Mouse (Mus musculus) small intestine, adult 2 months (tissue): ENCODE data around the gene Robo1. TPM values are rescaled to one million over a fixed set of nuclear protein-coding genes. Genes with fewer than 3 reads are reported as not detected.

Experiments
- H3K27ac ChIP-seq: fragments of 200-500 bp; 2 replicates; pipeline ENCODE4 v1.5.1; 2012; ENCODE audit warnings: low read depth, low read length, control low read depth, inconsistent platforms; ENCODE audit not compliant: insufficient read depth
- H3K27me3 ChIP-seq: fragments of 200-500 bp; 2 replicates; pipeline ENCODE4 v1.6.1; 2012; ENCODE audit warnings: mild to moderate bottlenecking, moderate library complexity, low read length, inconsistent platforms; ENCODE audit not compliant: control insufficient read depth, insufficient read depth
- H3K36me3 ChIP-seq: fragments of 200-500 bp; 2 replicates; pipeline ENCODE4 v1.6.1; 2012; ENCODE audit warnings: mild to moderate bottlenecking, low read length, control low read depth, inconsistent platforms; ENCODE audit not compliant: control insufficient read depth, insufficient read depth
- H3K4me1 ChIP-seq: fragments of 200-500 bp; 2 replicates; pipeline ENCODE4 v1.6.1; 2012; ENCODE audit warnings: low read length, inconsistent platforms, mixed read lengths; ENCODE audit not compliant: control insufficient read depth, insufficient read depth, insufficient read length
- H3K4me3 ChIP-seq: fragments of 200-500 bp; 2 replicates; pipeline ENCODE4 v1.5.1; 2012; ENCODE audit warnings: low read depth, mild to moderate bottlenecking, control low read depth, inconsistent platforms, low read length, moderate library complexity
- CTCF ChIP-seq: fragments of 200-500 bp; IDR thresholded peaks from 2 replicates; pipeline ENCODE4 v1.5.1; 2012; ENCODE audit warnings: low read depth, mild to moderate bottlenecking, control low read depth, inconsistent platforms, low read length, moderate library complexity, mixed read lengths; ENCODE audit not compliant: insufficient replicate concordance, insufficient read length; ENCODE audit errors: extremely low read depth
- POLR2A ChIP-seq: fragments of 200-500 bp; IDR thresholded peaks from 2 replicates; pipeline ENCODE4 v1.6.1; 2012; ENCODE audit warnings: low read depth, mild to moderate bottlenecking, control low read depth, inconsistent platforms, low read length, moderate library complexity
- WGBS: fragments of 180-500 bp; shearing (Covaris S2); methylation state at CpG from one replicate; pipeline ENCODE4 v1.1.7; 2018; 5-methylcytosine and 5-hydroxymethylcytosine counted together
- polyA plus RNA-seq: library from polyadenylated mRNA; depleted of rRNA; stranded (reverse); fragments of >200 nt; gene quantifications from 2 replicates; pipeline ENCODE4 v1.2.3, GENCODE M21; 2012

Gene Robo1
- polyA plus RNA-seq, 1 experiment, result 0.81 TPM

GRCm38 (mm10) chr16:72993189-72993588 is 685.1 kb downstream of the Robo1 start:
- H3K4me1 ChIP-seq, result no peaks in the 10 kb centered on the region

GRCm38 (mm10) chr16:72993594-72993993 is 685.5 kb downstream of the Robo1 start:
- Histone ChIP-seq H3K4me1 (no peaks in the 10 kb centered on the region), H3K27me3 (no peaks in the 10 kb centered on the region), H3K36me3 (no peaks in the 10 kb centered on the region), H3K4me3 (no peak overlapping the region), H3K27ac (no peak overlapping the region)
- 30% methylated on average over 10 of the region's 10 CpGs for WGBS
- no peak for TF ChIP-seq POLR2A
- TF ChIP-seq CTCF, result no peak

More at GRCm38 (mm10) chr16:72993189-72993588, 685.1 kb downstream of the Robo1 start:
- H3K27ac ChIP-seq, result no peak overlapping the region
- WGBS, result 19% methylated on average over 8 of the region's 8 CpGs
- H3K27me3 ChIP-seq, result no peaks in the 10 kb centered on the region
- TF ChIP-seq CTCF, result no peak
- TF ChIP-seq POLR2A, result no peak
- no peaks in the 10 kb centered on the region for H3K36me3 ChIP-seq
- H3K4me3 ChIP-seq, result no peak overlapping the region

DNA sequence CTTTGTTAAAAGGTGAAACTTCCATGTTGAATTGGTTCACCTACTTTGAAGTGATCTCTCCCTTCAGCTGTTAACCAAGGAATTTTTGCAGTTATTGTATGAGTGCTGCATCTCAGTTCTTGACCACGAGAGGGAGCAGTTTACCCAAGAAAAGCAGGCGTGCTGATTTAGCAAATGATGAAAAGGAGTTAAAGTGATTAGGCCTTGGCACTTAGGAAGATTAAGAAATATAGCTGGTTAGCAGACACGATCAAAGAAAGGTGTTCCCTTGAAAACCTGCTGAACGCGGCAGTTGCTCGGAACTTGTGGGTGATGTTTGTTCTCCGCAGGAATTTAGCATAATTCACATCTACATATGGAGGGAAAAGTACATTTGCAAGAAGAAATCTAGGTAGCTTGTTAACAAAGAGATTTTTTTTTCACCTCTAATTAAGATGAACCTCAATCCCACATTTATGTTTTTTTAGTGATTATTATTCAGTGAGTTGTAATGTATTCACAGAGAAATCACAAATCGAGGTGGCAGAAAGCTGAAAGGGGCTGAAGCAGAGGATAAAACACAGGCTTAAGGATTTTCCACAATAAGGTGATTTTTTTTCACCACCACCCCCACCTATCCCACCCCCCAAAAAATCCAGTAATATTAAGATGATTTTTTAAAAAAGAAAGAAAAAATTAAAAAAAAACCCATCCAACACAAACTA is 687.3 kb downstream of the Robo1 start:
- TF ChIP-seq POLR2A (no peak), CTCF (no peak)
- 25% methylated on average over 8 of the region's 8 CpGs for WGBS
- H3K27me3 ChIP-seq, result no peaks in the 10 kb centered on the region
- H3K4me1 ChIP-seq, result no peaks in the 10 kb centered on the region
- no peaks in the 10 kb centered on the region for H3K36me3 ChIP-seq
- H3K4me3 ChIP-seq, result no peak overlapping the region
- no peak overlapping the region for H3K27ac ChIP-seq

DNA sequence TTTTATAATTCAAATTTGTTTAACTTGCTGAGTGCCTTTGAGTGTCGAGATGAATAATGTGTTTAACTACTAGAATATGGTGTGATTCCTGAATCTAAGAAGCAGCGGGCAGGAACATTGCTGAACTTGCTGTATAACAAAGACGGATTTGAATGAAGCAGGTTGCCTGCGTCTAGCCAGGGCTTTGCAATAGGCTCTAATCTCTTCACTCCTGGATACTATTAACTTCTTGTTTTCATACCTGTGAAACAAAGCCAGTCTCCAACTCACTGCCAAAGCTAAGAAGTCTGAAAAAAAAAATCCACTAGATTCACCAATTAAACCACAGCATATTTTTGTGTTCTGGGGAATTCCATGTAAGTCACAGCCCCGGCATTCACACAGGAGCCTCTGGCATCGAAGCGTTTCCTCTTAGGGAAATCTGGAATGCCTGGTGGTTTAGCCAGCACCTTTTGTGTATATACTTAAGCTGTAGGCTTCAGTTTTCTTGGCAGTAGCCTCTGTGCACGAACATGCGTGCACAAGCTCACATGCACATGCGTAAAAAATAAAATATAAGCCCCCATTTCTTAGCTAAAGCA is 687.9 kb downstream of the Robo1 start:
- TF ChIP-seq POLR2A (no peak), CTCF (no peak)
- H3K27ac ChIP-seq, result no peak overlapping the region
- H3K4me1 ChIP-seq, result no peaks in the 10 kb centered on the region
- 81% methylated on average over 10 of the region's 10 CpGs for WGBS
- no peak overlapping the region for H3K4me3 ChIP-seq
- H3K36me3 ChIP-seq, result no peaks in the 10 kb centered on the region
- no peaks in the 10 kb centered on the region for H3K27me3 ChIP-seq

- H3K27me3 ChIP-seq, result no peaks in the 10 kb centered on the region
- TF ChIP-seq CTCF, result no peak
- TF ChIP-seq POLR2A, result no peak
- WGBS, result 43% methylated on average over 6 of the region's 6 CpGs
- H3K4me3 ChIP-seq, result no peak overlapping the region
- no peak overlapping the region for H3K27ac ChIP-seq
- H3K4me1 ChIP-seq, result no peaks in the 10 kb centered on the region
- no peaks in the 10 kb centered on the region for H3K36me3 ChIP-seq
Measured at GRCm38 (mm10) chr16:72998677-72999076, 690.6 kb downstream of the Robo1 start.

DNA sequence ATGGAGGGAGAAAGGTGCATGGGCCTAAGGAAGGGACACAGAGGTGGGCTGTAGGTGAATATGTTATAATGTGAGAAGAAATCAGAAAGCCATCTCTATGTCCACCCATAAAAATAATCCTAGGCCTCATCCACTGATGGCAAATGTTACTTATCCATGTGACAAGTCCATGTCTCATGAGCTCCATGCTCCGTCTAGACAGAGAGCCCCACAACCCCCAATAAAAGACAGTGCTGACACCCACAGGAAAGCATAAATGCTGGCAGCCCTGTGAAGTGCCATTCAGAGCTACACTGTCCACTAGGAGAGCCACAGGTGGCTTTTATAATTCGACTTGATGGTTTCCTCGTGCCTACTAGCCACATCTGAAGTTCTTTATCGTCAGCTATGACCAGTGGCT is 694.6 kb downstream of the Robo1 start:
- Histone ChIP-seq H3K27ac (no peak overlapping the region), H3K27me3 (no peaks in the 10 kb centered on the region), H3K4me1 (no peaks in the 10 kb centered on the region), H3K4me3 (no peak overlapping the region), H3K36me3 (no peaks in the 10 kb centered on the region)
- WGBS, result 86% methylated on average over 4 of the region's 4 CpGs
- TF ChIP-seq CTCF, result no peak
- TF ChIP-seq POLR2A, result no peak

DNA sequence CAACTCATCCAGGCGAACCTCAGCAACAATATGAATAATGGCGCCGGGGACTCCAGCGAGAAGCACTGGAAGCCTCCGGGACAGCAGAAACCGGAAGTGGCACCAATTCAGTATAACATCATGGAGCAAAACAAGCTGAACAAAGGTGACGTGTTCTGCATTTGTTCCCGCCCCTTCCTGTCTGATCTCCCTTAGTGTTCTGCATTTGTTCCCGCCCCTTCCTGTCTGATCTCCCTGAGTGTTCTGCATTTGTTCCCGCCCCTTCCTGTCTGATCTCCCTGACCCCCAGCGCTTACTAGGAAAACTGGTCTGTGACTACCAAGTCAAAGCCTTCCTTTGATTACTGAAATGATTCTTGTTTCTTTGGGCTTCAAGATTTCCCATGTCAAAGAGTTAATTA is 696.5 kb downstream of the Robo1 start:
- no peaks in the 10 kb centered on the region for H3K36me3 ChIP-seq
- 92% methylated on average over 11 of the region's 11 CpGs for WGBS
- TF ChIP-seq CTCF, result no peak
- no peak for TF ChIP-seq POLR2A

More for the DNA sequence above, 696.5 kb downstream of the Robo1 start:
- Histone ChIP-seq H3K27ac (no peak overlapping the region), H3K27me3 (no peaks in the 10 kb centered on the region), H3K4me3 (no peak overlapping the region), H3K4me1 (no peaks in the 10 kb centered on the region)
